Mouse (Mus musculus) hindbrain, embryonic 12.5 days (tissue): ENCODE results near the gene Odf3. TPM values are rescaled to one million over a fixed set of nuclear protein-coding genes. Genes with fewer than 3 reads are reported as not detected.

Experiments used
- ATAC-seq: fragments of 200-750 bp; cut with Nextera tagmentation; 2 replicates; pipeline ENCODE4 v1.8.0; 2017; ENCODE audit warnings: moderate TSS enrichment; ENCODE audit not compliant: low FRiP score
- H3K27ac ChIP-seq: fragments of 300-500 bp; sonication (generic); 2 replicates; pipeline ENCODE4 v1.5.1; 2016; ENCODE audit warnings: mild to moderate bottlenecking
- H3K27me3 ChIP-seq: fragments of 300-500 bp; sonication (generic); 2 replicates; pipeline ENCODE4 v1.6.1; 2016; ENCODE audit warnings: mild to moderate bottlenecking
- H3K36me3 ChIP-seq: fragments of 300-500 bp; sonication (generic); 2 replicates; pipeline ENCODE4 v1.6.1; 2016; ENCODE audit warnings: mild to moderate bottlenecking
- H3K4me1 ChIP-seq: fragments of 300-500 bp; sonication (generic); 2 replicates; pipeline ENCODE4 v1.6.1; 2016
- H3K4me2 ChIP-seq: fragments of 300-500 bp; sonication (generic); replicated peaks from 2 replicates; pipeline ENCODE4 v1.6.1; 2016; ENCODE audit warnings: mild to moderate bottlenecking
- H3K4me3 ChIP-seq: fragments of 300-500 bp; sonication (generic); 2 replicates; pipeline ENCODE4 v1.5.1; 2016; ENCODE audit warnings: mild to moderate bottlenecking
- H3K9ac ChIP-seq: fragments of 300-500 bp; sonication (generic); 2 replicates; pipeline ENCODE4 v1.6.1; 2016; ENCODE audit warnings: mild to moderate bottlenecking, moderate library complexity
- H3K9me3 ChIP-seq: fragments of 300-500 bp; sonication (generic); replicated peaks from 2 replicates; pipeline ENCODE4 v1.6.1; 2016; ENCODE audit warnings: mild to moderate bottlenecking
- WGBS: fragments of 180-500 bp; shearing (Covaris S2); methylation state at CpG from one replicate; pipeline ENCODE4 v1.1.7; 2016; 5-methylcytosine and 5-hydroxymethylcytosine counted together
- polyA plus RNA-seq: library from polyadenylated mRNA; unstranded; fragments of >200 nt; fragmentation: Nextera tagmentation; extraction: Ambion mirVana; gene quantifications from 2 replicates; pipeline ENCODE4 v1.2.1, GENCODE M21; 2016

The Odf3 gene
- not detected in 2 replicates for polyA plus RNA-seq

DNA sequence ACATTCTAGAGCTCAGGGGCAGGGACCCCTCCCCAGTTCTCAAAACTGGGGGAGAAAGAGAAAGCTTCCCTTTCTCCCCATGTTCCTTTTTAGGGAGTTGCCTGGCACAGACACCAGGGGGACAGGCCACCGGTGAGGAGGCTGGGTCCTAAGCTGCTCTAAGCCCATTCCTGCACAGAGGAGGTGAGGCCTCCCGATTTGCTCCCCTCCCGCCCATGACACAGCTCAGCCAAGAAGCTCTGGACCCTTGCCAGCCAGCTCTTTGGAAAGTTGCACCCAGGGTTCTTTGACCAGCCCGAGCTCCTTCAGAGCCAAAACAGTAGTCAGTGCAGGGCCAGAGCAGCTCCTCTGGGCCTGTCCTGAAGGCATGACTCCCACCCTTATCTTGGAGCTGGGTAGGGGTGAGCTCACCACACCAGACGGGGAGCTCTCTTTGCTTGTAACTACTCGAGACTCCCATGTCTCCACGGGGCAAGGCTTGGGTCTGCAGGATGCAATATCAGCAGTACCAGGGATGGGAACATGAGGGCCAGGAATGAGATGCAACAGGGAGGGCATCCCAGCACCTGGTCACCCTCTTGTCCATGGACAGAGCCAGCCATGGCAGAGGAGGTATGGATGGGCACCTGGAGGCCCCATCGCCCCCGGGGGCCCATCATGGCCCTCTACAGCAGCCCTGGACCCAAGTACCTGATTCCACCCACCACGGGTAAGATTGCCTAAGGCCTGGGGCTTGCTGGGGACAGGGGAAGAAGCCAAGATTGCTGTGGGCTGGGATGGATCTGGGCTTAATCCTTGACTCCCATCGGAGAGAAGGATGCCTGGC, at the start of gene Odf3:
TSS of gene Odf3 (plus strand) at position 51 of the 826 bp plus-strand sequence.
- Histone ChIP-seq H3K4me2 (no peak within 1 kb of the TSS), H3K36me3 (peaks cover 17% of the 10 kb centered on the region), H3K27me3 (peaks cover 9% of the 10 kb centered on the region; the same call in 1 of the 2 replicates), H3K27ac (no peak within 1 kb of the TSS), H3K4me3 (no peak within 1 kb of the TSS), H3K9me3 (no peaks in the 10 kb centered on the region), H3K4me1 (no peaks in the 10 kb centered on the region), H3K9ac (no peak within 1 kb of the TSS)
- ATAC-seq, result no peak
- WGBS, result 76% methylated on average over 11 of the region's 11 CpGs

DNA sequence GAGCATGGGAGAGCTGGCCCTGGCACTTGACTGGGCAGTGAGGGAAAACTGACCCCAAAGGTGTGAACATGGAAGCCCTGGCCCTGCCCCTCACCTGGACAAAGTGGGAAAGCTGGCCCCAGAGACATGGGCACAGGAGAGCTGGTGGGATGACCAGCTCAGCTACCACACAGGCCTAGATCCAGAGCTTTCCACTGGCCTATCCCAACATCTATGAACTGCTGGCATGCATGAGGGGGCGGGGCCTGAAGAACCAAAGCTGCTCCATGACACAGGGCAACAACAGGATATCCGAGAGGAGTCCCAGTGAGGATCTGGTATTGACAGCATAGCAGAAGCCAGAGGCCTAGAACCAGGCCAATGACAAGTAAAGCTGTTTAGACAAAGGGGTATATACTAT, 49.4 kb upstream of the Odf3 start:
- Histone ChIP-seq H3K4me3 (no peak overlapping the region), H3K4me1 (no peaks in the 10 kb centered on the region), H3K27ac (no peak overlapping the region), H3K9me3 (no peaks in the 10 kb centered on the region), H3K27me3 (no peaks in the 10 kb centered on the region), H3K36me3 (no peaks in the 10 kb centered on the region), H3K9ac (no peak overlapping the region), H3K4me2 (no peak overlapping the region)
- 81% methylated on average over 2 of the region's 2 CpGs for WGBS
- no peak for ATAC-seq

DNA sequence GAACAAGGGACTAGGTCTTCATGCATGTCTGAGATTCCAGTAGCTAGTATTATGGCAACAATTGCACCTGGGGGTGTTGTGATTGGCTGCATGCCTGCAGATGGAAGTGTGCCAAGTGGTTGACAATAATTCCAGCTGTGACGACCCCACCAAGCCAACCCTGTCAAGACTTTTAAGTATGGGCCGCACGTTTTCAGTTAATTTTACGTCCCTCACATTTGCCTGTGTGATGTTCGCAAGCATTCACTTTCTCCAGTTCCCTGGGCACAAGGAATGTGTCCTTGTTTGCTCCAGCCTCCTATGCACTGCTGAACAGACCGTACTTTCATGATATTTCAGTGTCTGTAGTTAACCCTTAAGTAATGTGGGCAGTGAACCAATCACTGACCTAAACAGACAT, 45.0 kb upstream of the Odf3 start:
- H3K27ac ChIP-seq, result no peak overlapping the region
- no peaks in the 10 kb centered on the region for H3K9me3 ChIP-seq
- 71% methylated on average over 6 of the region's 6 CpGs for WGBS
- H3K9ac ChIP-seq, result no peak overlapping the region
- no peak overlapping the region for H3K4me2 ChIP-seq
- H3K27me3 ChIP-seq, result no peaks in the 10 kb centered on the region
- H3K4me1 ChIP-seq, result no peaks in the 10 kb centered on the region
- ATAC-seq, result no peak
- H3K4me3 ChIP-seq, result no peak overlapping the region
- no peaks in the 10 kb centered on the region for H3K36me3 ChIP-seq

DNA sequence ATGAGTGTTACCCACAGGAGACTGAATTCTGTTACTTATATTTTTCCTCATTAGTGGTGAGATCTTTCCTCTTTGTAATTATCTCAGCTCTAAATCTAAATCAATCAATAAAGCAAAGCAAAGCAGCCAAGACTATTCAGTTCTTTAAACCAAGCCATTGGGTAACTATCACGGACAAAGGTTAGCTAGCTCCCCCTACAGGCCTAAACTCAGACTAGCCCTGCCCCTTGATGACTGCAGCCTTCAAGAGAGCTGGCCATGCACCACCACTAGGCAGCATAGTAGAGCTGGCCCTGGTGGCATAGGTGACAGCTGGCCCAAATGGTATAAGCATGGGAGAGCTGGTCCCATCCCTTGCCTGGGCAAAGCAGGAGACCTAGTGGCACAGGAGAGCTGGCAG, 41.9 kb upstream of the Odf3 start:
- Histone ChIP-seq H3K4me1 (no peaks in the 10 kb centered on the region), H3K36me3 (0 out of 2 replicates have a peak, but pooled peaks cover 5% of the 10 kb centered on the region), H3K27me3 (no peaks in the 10 kb centered on the region), H3K4me2 (no peak overlapping the region), H3K9me3 (no peaks in the 10 kb centered on the region), H3K4me3 (no peak overlapping the region), H3K9ac (no peak overlapping the region), H3K27ac (no peak overlapping the region)
- 12% methylated on average over 1 of the region's 1 CpGs for WGBS
- ATAC-seq, result no peak

DNA sequence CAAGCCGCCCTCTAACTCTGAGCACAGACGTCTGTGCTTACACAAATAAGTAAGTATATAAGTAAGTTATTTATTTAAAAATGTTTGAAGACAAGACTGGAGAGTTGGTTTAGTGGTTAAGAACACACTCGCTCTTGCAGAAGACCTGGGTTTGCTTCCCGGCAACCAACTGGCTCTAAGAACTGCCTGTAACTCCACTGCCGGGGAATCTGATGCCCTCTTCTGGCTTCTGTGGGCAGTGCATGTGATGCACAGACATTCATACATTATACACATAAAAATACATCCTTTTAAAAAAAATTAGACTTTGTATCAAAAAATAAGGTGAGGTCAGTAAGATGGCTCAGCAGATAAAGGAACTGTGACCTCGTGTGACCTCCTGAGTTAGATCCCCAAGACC, 37.1 kb upstream of the Odf3 start:
- Histone ChIP-seq H3K9me3 (no peaks in the 10 kb centered on the region), H3K36me3 (peaks cover 22% of the 10 kb centered on the region), H3K4me1 (no peaks in the 10 kb centered on the region), H3K4me3 (no peak overlapping the region), H3K4me2 (no peak overlapping the region), H3K27me3 (no peaks in the 10 kb centered on the region), H3K27ac (no peak overlapping the region), H3K9ac (no peak overlapping the region)
- ATAC-seq, result no peak
- 92% methylated on average over 6 of the region's 6 CpGs for WGBS

DNA sequence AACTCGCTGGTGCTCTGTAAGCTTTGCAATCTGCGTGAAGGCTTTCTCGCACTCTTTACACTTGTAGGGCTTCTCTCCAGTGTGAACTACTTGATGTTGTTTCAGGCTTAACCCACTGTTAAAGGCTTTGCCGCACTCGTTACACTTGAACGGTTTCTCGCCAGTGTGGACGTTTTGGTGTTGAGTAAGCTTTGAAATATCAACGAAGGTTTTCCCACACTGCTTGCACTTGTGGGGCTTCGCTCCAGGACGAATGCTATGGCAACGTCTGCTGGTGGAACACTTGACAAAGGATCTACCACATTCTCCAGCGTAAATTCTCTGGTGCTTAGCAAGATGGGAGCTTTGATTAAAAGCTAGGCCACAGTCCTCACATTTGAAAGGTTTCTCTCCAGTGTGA, 35.9 kb upstream of the Odf3 start:
- Histone ChIP-seq H3K9me3 (no peaks in the 10 kb centered on the region), H3K36me3 (peaks cover 22% of the 10 kb centered on the region), H3K4me2 (no peak overlapping the region), H3K27me3 (no peaks in the 10 kb centered on the region), H3K4me1 (no peaks in the 10 kb centered on the region), H3K9ac (no peak overlapping the region), H3K4me3 (no peak overlapping the region), H3K27ac (no peak overlapping the region)
- WGBS, result 85% methylated on average over 13 of the region's 13 CpGs
- no peak for ATAC-seq

DNA sequence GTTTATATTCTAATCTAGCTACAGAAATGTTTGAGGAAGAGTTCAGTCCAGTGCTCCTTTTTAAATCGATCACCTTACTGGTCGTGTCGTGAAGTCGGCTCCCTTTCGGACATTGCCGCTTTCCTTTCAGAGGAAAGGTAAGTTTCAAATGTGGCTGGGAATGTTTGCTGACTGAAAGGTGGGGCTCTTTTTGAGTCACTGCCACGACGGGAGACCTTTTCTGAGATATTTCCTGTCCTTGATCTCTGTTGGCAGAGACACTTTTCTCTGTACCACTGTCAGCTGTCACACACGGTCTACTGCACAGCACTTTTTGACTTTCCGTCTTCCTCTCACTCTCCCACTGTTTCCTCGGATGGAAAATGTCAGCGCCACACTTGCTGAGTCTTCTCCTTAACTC, 34.8 kb upstream of the Odf3 start:
- WGBS, result 92% methylated on average over 12 of the region's 12 CpGs
- no peak for ATAC-seq
- Histone ChIP-seq H3K27ac (no peak overlapping the region), H3K4me2 (no peak overlapping the region), H3K27me3 (no peaks in the 10 kb centered on the region), H3K9me3 (no peaks in the 10 kb centered on the region), H3K9ac (no peak overlapping the region), H3K4me1 (no peaks in the 10 kb centered on the region), H3K4me3 (no peak overlapping the region), H3K36me3 (peaks cover 22% of the 10 kb centered on the region)

DNA sequence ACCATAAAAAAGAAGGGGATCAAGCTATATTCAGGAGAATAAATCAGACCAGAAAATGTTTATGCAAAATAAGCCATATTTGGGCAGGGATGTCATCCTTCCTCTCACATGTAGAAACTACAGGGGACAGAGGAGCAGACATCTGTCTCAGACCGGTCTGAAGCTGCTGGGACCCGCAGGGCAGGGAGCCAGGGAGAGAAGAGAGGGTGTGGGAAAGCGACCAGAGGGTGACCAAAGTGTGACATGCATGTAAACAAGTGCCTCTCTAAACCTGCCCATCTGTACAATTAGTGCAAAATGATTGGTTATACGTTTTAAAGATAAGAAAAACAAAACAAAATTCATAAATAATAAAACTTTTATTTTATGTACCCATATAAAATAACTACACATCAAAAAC, 27.4 kb upstream of the Odf3 start:
- Histone ChIP-seq H3K27me3 (no peaks in the 10 kb centered on the region), H3K9ac (no peak overlapping the region), H3K27ac (no peak overlapping the region), H3K9me3 (no peaks in the 10 kb centered on the region), H3K36me3 (no peaks in the 10 kb centered on the region), H3K4me2 (no peak overlapping the region; the same call in 1 of the 2 replicates), H3K4me1 (peaks cover 2% of the 10 kb centered on the region; the same call in 1 of the 2 replicates), H3K4me3 (no peak overlapping the region)
- WGBS, result 73% methylated on average over 4 of the region's 4 CpGs
- ATAC-seq, result 0 out of 2 replicates have a peak, but pooled peaks have one; percentile 57

DNA sequence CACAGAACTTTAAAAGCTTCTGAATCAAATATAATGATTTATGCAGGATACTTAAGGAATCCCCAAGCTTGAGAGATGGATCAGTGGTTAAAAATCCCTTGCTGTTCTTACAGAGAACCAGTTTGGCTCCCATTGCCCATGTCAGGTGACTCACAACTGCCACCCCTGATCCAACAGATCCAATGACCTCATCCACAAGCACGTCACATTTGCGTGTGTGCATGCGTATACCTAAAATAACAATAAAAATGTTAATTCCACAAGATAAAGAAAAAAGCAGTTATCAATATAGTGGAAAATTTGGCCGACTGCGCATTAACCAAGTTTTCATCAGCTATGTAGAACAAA, 26.3 kb upstream of the Odf3 start:
- H3K27ac ChIP-seq, result peak overlapping the region; percentile 83; the same call in 1 of the 2 replicates
- peak overlapping the region; percentile 72 for H3K9ac ChIP-seq
- WGBS, result 49% methylated on average over 5 of the region's 5 CpGs
- no peaks in the 10 kb centered on the region for H3K9me3 ChIP-seq
- H3K4me1 ChIP-seq, result peaks cover 2% of the 10 kb centered on the region; the same call in 1 of the 2 replicates
- H3K27me3 ChIP-seq, result no peaks in the 10 kb centered on the region
- peak overlapping the region; percentile 65 for H3K4me2 ChIP-seq
- peak overlapping the region; percentile 55 for H3K4me3 ChIP-seq
- ATAC-seq, result peak; percentile 55
- no peaks in the 10 kb centered on the region for H3K36me3 ChIP-seq

DNA sequence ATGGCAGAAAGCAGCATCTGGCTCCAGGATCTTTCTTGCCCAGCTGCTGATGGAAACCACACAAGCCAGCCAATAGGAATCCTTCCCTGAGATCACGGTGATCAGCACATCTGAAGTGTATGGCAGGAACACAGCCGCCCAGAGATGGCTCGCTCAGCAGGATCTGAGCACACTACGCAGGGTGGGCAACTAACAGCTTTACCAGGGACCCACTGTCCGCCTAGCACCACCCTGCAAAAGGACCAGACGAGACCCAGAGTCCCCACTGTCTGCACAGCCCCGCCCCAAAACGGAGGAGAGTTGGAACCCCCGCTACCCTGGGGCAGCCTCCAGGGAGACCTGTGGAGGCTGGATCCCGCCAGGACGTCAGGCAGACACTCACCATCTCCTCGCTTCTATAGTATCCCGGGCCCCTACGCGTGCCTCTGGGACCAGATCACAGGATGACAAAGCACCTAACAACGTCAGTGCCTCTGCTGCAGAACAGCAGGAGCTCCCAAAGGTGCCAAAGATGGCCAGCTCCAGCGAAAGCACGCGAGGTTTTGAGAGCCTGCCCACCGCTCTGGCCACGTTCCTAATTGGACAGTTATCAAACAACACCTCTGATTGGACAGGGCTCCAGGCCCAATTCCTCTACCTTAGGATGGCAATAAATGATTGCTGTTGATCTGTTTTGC, 25.8 kb upstream of the Odf3 start, which contains the start of gene Zfp941:
TSS of gene Zfp941 (minus strand) at position 526 of the 677 bp plus-strand sequence.
- H3K4me2 ChIP-seq, result peak within 1 kb of the TSS; percentile 65
- no peaks in the 10 kb centered on the region for H3K27me3 ChIP-seq
- ATAC-seq, result peak; percentile 94
- peaks cover 2% of the 10 kb centered on the region; the same call in 1 of the 2 replicates for H3K4me1 ChIP-seq
- WGBS, result 3% methylated on average over 21 of the region's 21 CpGs
- peak within 1 kb of the TSS; percentile 72 for H3K9ac ChIP-seq
- no peaks in the 10 kb centered on the region for H3K9me3 ChIP-seq
- H3K36me3 ChIP-seq, result no peaks in the 10 kb centered on the region
- H3K27ac ChIP-seq, result peak within 1 kb of the TSS; percentile 83
- H3K4me3 ChIP-seq, result peak within 1 kb of the TSS; percentile 55

DNA sequence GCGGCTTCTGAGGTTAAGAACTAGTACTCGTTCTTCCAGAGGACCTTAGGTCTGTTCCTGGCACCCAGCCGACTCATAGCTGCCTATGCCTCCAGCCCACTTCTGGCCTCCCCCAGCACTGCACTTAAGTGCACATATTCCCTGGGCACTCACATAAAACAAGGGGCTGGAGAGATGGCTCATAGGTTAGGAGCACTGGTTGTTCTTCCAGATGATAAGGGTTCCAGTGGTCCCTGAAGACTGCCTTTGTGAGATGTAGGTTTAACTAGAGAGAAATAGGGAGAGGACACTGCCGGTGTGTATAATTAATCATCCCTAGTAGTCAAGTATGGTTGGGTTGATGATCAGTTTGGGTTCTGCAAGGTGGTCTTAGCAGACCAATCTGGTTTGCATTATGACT, 24.9 kb upstream of the Odf3 start:
- H3K27ac ChIP-seq, result no peak overlapping the region
- H3K36me3 ChIP-seq, result no peaks in the 10 kb centered on the region
- H3K27me3 ChIP-seq, result no peaks in the 10 kb centered on the region
- no peak overlapping the region for H3K9ac ChIP-seq
- H3K4me3 ChIP-seq, result no peak overlapping the region
- no peak overlapping the region for H3K4me2 ChIP-seq
- H3K4me1 ChIP-seq, result peaks cover 2% of the 10 kb centered on the region; the same call in 1 of the 2 replicates
- no peaks in the 10 kb centered on the region for H3K9me3 ChIP-seq
- no peak for ATAC-seq
- WGBS, result 93% methylated on average over 4 of the region's 4 CpGs

DNA sequence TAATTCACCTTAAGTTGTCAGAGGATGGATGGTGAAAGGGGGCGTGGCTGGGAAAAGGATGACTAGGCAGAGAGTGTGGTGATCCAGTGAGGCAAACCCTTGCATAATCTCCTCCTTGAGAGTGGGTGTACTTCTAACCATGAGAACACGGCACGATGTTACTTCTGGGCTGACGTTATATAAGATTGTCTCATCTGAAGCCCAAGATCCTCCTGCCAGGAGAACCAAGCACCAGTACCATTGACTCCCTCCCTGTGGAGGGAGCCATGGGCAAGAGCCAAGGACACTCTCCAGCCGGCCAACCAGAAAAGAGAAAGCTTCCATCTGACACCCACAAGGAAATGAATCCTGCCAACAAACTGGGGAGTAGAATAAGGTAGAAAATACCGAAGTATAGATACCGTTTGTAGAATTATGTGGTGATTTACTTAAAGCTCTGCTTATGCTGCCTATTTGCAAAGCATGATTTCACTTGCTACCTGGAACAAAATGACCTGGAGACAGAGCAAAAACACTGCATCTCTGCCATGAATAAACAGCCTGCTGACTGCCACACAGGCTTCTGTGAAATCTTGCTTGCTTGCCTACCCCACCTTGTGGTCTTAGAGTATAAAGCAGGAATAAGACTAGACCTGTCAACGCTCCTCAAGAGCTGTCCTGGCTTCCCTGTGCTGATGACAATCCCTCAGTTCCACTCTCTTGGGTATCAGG, 19.3 kb upstream of the Odf3 start:
- H3K4me2 ChIP-seq, result no peak overlapping the region
- no peak overlapping the region for H3K9ac ChIP-seq
- no peaks in the 10 kb centered on the region for H3K9me3 ChIP-seq
- ATAC-seq, result no peak
- H3K27ac ChIP-seq, result no peak overlapping the region
- no peaks in the 10 kb centered on the region for H3K36me3 ChIP-seq
- 40% methylated on average over 8 of the region's 8 CpGs for WGBS
- no peaks in the 10 kb centered on the region for H3K27me3 ChIP-seq
- no peaks in the 10 kb centered on the region for H3K4me1 ChIP-seq
- no peak overlapping the region for H3K4me3 ChIP-seq
